Mouse (Mus musculus) forebrain, embryonic 16.5 days (tissue): Measurements from ENCODE around the gene Lypd9. TPM values are rescaled to one million over a fixed set of nuclear protein-coding genes. Genes with fewer than 3 reads are reported as not detected.
"Not testable (repeated sequence)": the region's sequence is repeated elsewhere in the genome, so short reads cannot be mapped to it uniquely, and the experiment has no call there.

ENCODE experiments used
- ATAC-seq: fragments of 200-750 bp; cut with Nextera tagmentation; 2 replicates; pipeline ENCODE4 v1.8.0; 2017; ENCODE audit warnings: mild to moderate bottlenecking, moderate library complexity
- H3K27ac ChIP-seq: fragments of 300-500 bp; sonication (generic); 2 replicates; pipeline ENCODE4 v1.5.1; 2014; ENCODE audit warnings: low read length, control low read depth
- H3K27me3 ChIP-seq: fragments of 300-500 bp; sonication (generic); replicated peaks from 2 replicates; pipeline ENCODE4 v1.6.1; 2014; ENCODE audit warnings: low read length; ENCODE audit not compliant: control insufficient read depth, insufficient read depth
- H3K36me3 ChIP-seq: fragments of 300-500 bp; sonication (generic); 2 replicates; pipeline ENCODE4 v1.6.1; 2014; ENCODE audit not compliant: control insufficient read depth, insufficient read depth
- H3K4me1 ChIP-seq: fragments of 300-500 bp; sonication (generic); replicated peaks from 2 replicates; pipeline ENCODE4 v1.6.1; 2014; ENCODE audit warnings: low read length; ENCODE audit not compliant: control insufficient read depth, insufficient read depth
- H3K4me2 ChIP-seq: fragments of 300-500 bp; sonication (generic); 2 replicates; pipeline ENCODE4 v1.6.1; 2014; ENCODE audit warnings: mild to moderate bottlenecking, low read length, control low read depth
- H3K4me3 ChIP-seq: fragments of 300-500 bp; sonication (generic); replicated peaks from 2 replicates; pipeline ENCODE4 v1.5.1; 2014; ENCODE audit warnings: mild to moderate bottlenecking, low read length, control low read depth
- H3K9ac ChIP-seq: fragments of 300-500 bp; sonication (generic); replicated peaks from 2 replicates; pipeline ENCODE4 v1.6.1; 2014; ENCODE audit warnings: low read depth, low read length, control low read depth
- H3K9me3 ChIP-seq: fragments of 300-500 bp; sonication (generic); 2 replicates; pipeline ENCODE4 v1.6.1; 2016; ENCODE audit warnings: low read length; ENCODE audit not compliant: control insufficient read depth
- WGBS: fragments of 180-500 bp; shearing (Covaris S2); extraction: QIAGEN DNeasy Blood & Tissue Kit; methylation state at CpG from one replicate; pipeline ENCODE4 v1.1.7; 2014; 5-methylcytosine and 5-hydroxymethylcytosine counted together
- polyA plus RNA-seq: library from polyadenylated mRNA; unstranded; fragments of >200 nt; fragmentation: Nextera tagmentation; extraction: Ambion mirVana; gene quantifications from 2 replicates; pipeline ENCODE4 v1.2.1, GENCODE M21; 2015

Gene Lypd9
- polyA plus RNA-seq = not detected in 2 replicates

- no peak for ATAC-seq
- Histone ChIP-seq H3K4me2 (no peak within 1 kb of the TSS), H3K27ac (no peak within 1 kb of the TSS), H3K9ac (no peak within 1 kb of the TSS), H3K4me3 (no peak within 1 kb of the TSS), H3K36me3 (no peaks in the 10 kb centered on the region), H3K9me3 (no peaks in the 10 kb centered on the region), H3K4me1 (no peaks in the 10 kb centered on the region), H3K27me3 (no peaks in the 10 kb centered on the region; the same call in 1 of the 2 replicates)
- WGBS = 96% methylated on average over 9 of the region's 9 CpGs
These were observed at the start of gene Lypd9 for GRCm38 (mm10) chr11:58452759-58453158. Gene Lypd9 (minus strand): TSS chr11:58452923.

GRCm38 (mm10) chr11:58502472-58502871, 49.7 kb upstream of the Lypd9 start, which contains the start of gene Olfr331:
Gene Olfr331 (minus strand): TSS chr11:58502572.
- H3K9ac ChIP-seq, ATAC-seq, H3K9me3 ChIP-seq, H3K4me2 ChIP-seq, H3K4me3 ChIP-seq, H3K36me3 ChIP-seq, H3K27me3 ChIP-seq, H3K27ac ChIP-seq, H3K4me1 ChIP-seq: not testable (repeated sequence)

- H3K27ac ChIP-seq = no peak overlapping the region
- no peak overlapping the region for H3K9ac ChIP-seq
- no peaks in the 10 kb centered on the region for H3K27me3 ChIP-seq
- no peak for ATAC-seq
- no peak overlapping the region for H3K4me2 ChIP-seq
- H3K9me3 ChIP-seq = no peaks in the 10 kb centered on the region
- H3K4me1 ChIP-seq = no peaks in the 10 kb centered on the region
- 53% methylated on average over 3 of the region's 3 CpGs for WGBS
- no peaks in the 10 kb centered on the region for H3K36me3 ChIP-seq
- no peak overlapping the region for H3K4me3 ChIP-seq
These were observed 46.6 kb upstream of the Lypd9 start for GRCm38 (mm10) chr11:58499290-58499689.

- WGBS = 85% methylated on average over 9 of the region's 9 CpGs
- Histone ChIP-seq H3K9ac (no peak overlapping the region), H3K4me2 (no peak overlapping the region), H3K27ac (no peak overlapping the region), H3K4me3 (no peak overlapping the region), H3K27me3 (no peaks in the 10 kb centered on the region), H3K36me3 (no peaks in the 10 kb centered on the region), H3K4me1 (no peaks in the 10 kb centered on the region), H3K9me3 (no peaks in the 10 kb centered on the region)
- ATAC-seq = no peak
These were observed 46.0 kb upstream of the Lypd9 start for GRCm38 (mm10) chr11:58498761-58499160.

GRCm38 (mm10) chr11:58492455-58492854, 39.7 kb upstream of the Lypd9 start, which contains the start of gene Olfr332:
Gene Olfr332 (minus strand): TSS chr11:58492555.
- Histone ChIP-seq H3K4me1 (no peaks in the 10 kb centered on the region), H3K4me3 (no peak within 1 kb of the TSS), H3K4me2 (no peak within 1 kb of the TSS), H3K9ac (no peak within 1 kb of the TSS), H3K27me3 (no peaks in the 10 kb centered on the region), H3K9me3 (no peaks in the 10 kb centered on the region), H3K27ac (no peak within 1 kb of the TSS), H3K36me3 (no peaks in the 10 kb centered on the region)
- WGBS = 80% methylated on average over 2 of the region's 2 CpGs
- no peak for ATAC-seq

GRCm38 (mm10) chr11:58462170-58462569, 9.4 kb upstream of the Lypd9 start, which contains the start of gene Olfr30:
Gene Olfr30 (minus strand): TSS chr11:58462270.
- ATAC-seq = no peak
- no peaks in the 10 kb centered on the region for H3K4me1 ChIP-seq

GRCm38 (mm10) chr11:58453592-58453991, 869 bp upstream of the Lypd9 start:
- Histone ChIP-seq H3K9ac (no peak overlapping the region), H3K4me1 (no peaks in the 10 kb centered on the region), H3K27me3 (no peaks in the 10 kb centered on the region; the same call in 1 of the 2 replicates), H3K4me3 (no peak overlapping the region), H3K36me3 (no peaks in the 10 kb centered on the region), H3K27ac (no peak overlapping the region), H3K9me3 (no peaks in the 10 kb centered on the region), H3K4me2 (no peak overlapping the region)
- 79% methylated on average over 4 of the region's 4 CpGs for WGBS
- ATAC-seq = no peak

More at GRCm38 (mm10) chr11:58462170-58462569, 9.4 kb upstream of the Lypd9 start, which contains the start of gene Olfr30:
- Histone ChIP-seq H3K27ac (no peak within 1 kb of the TSS), H3K4me3 (no peak within 1 kb of the TSS), H3K9me3 (no peaks in the 10 kb centered on the region), H3K27me3 (no peaks in the 10 kb centered on the region), H3K36me3 (no peaks in the 10 kb centered on the region), H3K4me2 (no peak within 1 kb of the TSS), H3K9ac (no peak within 1 kb of the TSS)

GRCm38 (mm10) chr11:58437866-58438265, 14.9 kb downstream of the Lypd9 start:
- no peaks in the 10 kb centered on the region for H3K9me3 ChIP-seq
- H3K4me2 ChIP-seq = no peak overlapping the region
- no peak overlapping the region for H3K4me3 ChIP-seq
- no peak for ATAC-seq
- H3K4me1 ChIP-seq = no peaks in the 10 kb centered on the region
- no peak overlapping the region for H3K27ac ChIP-seq
- no peaks in the 10 kb centered on the region for H3K27me3 ChIP-seq
- no peak overlapping the region for H3K9ac ChIP-seq
- 20% methylated on average over 5 of the region's 5 CpGs for WGBS
- no peaks in the 10 kb centered on the region for H3K36me3 ChIP-seq

GRCm38 (mm10) chr11:58432259-58432658, 20.5 kb downstream of the Lypd9 start, which contains the start of gene Gm12253:
Gene Gm12253 (plus strand): TSS chr11:58432559.
- Histone ChIP-seq H3K36me3 (no peaks in the 10 kb centered on the region), H3K27ac (no peak within 1 kb of the TSS), H3K4me3 (no peak within 1 kb of the TSS), H3K9me3 (no peaks in the 10 kb centered on the region), H3K9ac (no peak within 1 kb of the TSS), H3K4me1 (no peaks in the 10 kb centered on the region), H3K4me2 (no peak within 1 kb of the TSS), H3K27me3 (no peaks in the 10 kb centered on the region)
- 87% methylated on average over 3 of the region's 3 CpGs for WGBS
- ATAC-seq = no peak

- no peak for ATAC-seq
- no peaks in the 10 kb centered on the region for H3K4me1 ChIP-seq
- no peak within 1 kb of the TSS for H3K4me2 ChIP-seq
- H3K36me3 ChIP-seq = no peaks in the 10 kb centered on the region
- 61% methylated on average over 1 of the region's 1 CpGs for WGBS
- no peak within 1 kb of the TSS for H3K4me3 ChIP-seq
- no peaks in the 10 kb centered on the region for H3K27me3 ChIP-seq
- H3K27ac ChIP-seq = no peak within 1 kb of the TSS
- no peaks in the 10 kb centered on the region for H3K9me3 ChIP-seq
- no peak within 1 kb of the TSS for H3K9ac ChIP-seq
These were observed 31.9 kb downstream of the Lypd9 start, which contains the start of gene 1810065E05Rik for GRCm38 (mm10) chr11:58420815-58421214. Gene 1810065E05Rik (plus strand): TSS chr11:58421111.
